Mouse (Mus musculus) MEL (cell line): Measurements from ENCODE around the gene Arl4d.

ENCODE experiments used
- CTCF ChIP-seq, 3 experiments: IDR thresholded peaks in 2 of 3; conservative IDR thresholded peaks in 1 of 3; 2 replicates each; pipeline ENCODE4 v1.5.1; 2011 to 2012; ENCODE audit warnings: low read length in 3 of 3, low read depth in 2 of 3, mild to moderate bottlenecking in 2 of 3, improper control_type of control experiment in 1 of 3, inconsistent platforms in 1 of 3, mixed read lengths in 1 of 3, moderate library complexity in 1 of 3; ENCODE audit not compliant: control insufficient read depth in 1 of 3, insufficient read depth in 1 of 3, poor library complexity in 1 of 3, severe bottlenecking in 1 of 3
- ETS1 ChIP-seq: IDR thresholded peaks from 2 replicates; pipeline ENCODE4 v1.6.1; 2012; ENCODE audit warnings: low read depth, mild to moderate bottlenecking, inconsistent platforms, low read length, improper control_type of control experiment, moderate library complexity
- GATA1 ChIP-seq: IDR thresholded peaks from 2 replicates; pipeline ENCODE4 v1.6.1; 2011; ENCODE audit warnings: low read depth, low read length, improper control_type of control experiment
- MAX ChIP-seq: IDR thresholded peaks from 2 replicates; pipeline ENCODE4 v1.6.1; 2011; ENCODE audit warnings: low read length, improper control_type of control experiment
- NELFE ChIP-seq: IDR thresholded peaks from 2 replicates; pipeline ENCODE4 v1.6.1; 2011; ENCODE audit warnings: low read depth, low read length, improper control_type of control experiment
- POLR2A ChIP-seq, 2 experiments: IDR thresholded peaks; 2 replicates each; pipeline ENCODE4 v1.6.1; 2011 to 2012; ENCODE audit warnings: low read length in 2 of 2, mild to moderate bottlenecking in 2 of 2, control low read depth in 1 of 2, improper control_type of control experiment in 1 of 2, low read depth in 1 of 2, moderate library complexity in 1 of 2; ENCODE audit not compliant: control insufficient read depth in 1 of 2, insufficient read depth in 1 of 2, poor library complexity in 1 of 2
- ZKSCAN1 ChIP-seq: IDR thresholded peaks from 2 replicates; pipeline ENCODE4 v1.6.1; 2012; ENCODE audit warnings: low read depth, mild to moderate bottlenecking, inconsistent platforms, low read length, improper control_type of control experiment, moderate library complexity

- TF ChIP-seq MAX, result no peak
- no peak for TF ChIP-seq GATA1
- no peak for TF ChIP-seq NELFE
- no peak for TF ChIP-seq ZKSCAN1
- no peak for TF ChIP-seq POLR2A (IDR thresholded peaks at IDR 0.05; ENCODE audit: control insufficient read depth in 1 of 2, insufficient read depth in 1 of 2, low read depth in 1 of 2, low read length in 2 of 2, poor library complexity in 1 of 2)
- no peak for TF ChIP-seq CTCF (IDR thresholded peaks at IDR 0.05 in 2 of 3, conservative IDR thresholded peaks at IDR 0.05 in 1 of 3; ENCODE audit: control insufficient read depth in 1 of 3, insufficient read depth in 1 of 3, low read depth in 2 of 3, low read length in 3 of 3, poor library complexity in 1 of 3, severe bottlenecking in 1 of 3)
- no peak for TF ChIP-seq ETS1
These were observed 30.7 kb downstream of the Arl4d start for GRCm38 (mm10) chr11:101695906-101696661.
